Mouse (Mus musculus): Measurements from ENCODE around the gene Myrfl. TPM values are rescaled to one million over a fixed set of nuclear protein-coding genes. Genes with fewer than 3 reads are reported as not detected.

Myrfl gene
- not detected in 2 replicates for polyA plus RNA-seq (2012; rRNA removed)

DNA sequence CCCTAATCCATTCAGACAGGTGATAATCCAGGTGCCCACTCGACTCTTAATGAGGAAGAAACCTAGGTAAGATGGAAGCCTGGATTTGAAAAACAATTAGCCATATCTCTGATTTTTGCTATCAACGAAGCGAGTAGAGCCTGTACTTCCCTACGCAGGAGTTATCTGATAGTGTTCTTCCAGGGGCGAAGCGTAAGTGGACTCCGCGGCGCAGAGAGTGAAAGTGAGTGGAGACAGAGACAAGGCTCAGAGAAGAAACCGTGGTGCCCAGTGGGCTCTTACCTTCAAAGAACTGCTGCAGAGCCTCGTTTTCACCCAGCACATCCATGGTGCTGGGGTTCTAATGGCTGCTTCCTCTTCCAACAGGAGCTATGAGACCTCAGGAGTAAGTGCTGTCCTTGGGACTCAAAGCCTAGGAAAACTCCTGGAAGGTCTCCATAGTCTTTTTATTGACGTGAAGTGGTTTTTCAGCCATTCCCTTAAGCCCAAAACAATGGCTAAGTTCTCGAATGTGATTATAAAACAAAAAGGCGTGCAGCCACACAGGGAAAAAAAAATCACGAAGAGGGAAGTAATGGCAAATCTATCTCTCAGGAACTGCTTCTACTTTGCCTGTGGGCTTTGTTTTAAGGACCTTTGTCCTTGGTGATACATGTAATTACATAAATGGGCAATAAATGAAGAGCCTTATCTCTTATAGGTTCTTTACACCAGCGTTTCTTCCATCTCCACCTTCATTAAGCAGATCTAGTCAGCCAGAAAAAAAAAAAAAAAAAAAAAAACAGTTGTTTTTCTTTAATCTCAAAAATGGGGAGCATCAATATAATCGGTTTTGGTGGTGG lies at the start of gene Myrfl:
Gene Myrfl (minus strand): TSS at position 584 of the 842 bp plus-strand sequence.

Other genes with a start within 250 kb of the Myrfl start
- 70.2 and 170 TPM in 2 replicates for gene Rab3ip, start 53.9 kb upstream of the Myrfl start, polyA plus RNA-seq (2012; rRNA removed)
- not detected in 2 replicates for gene Gm10271, start 75.7 kb upstream of the Myrfl start, polyA plus RNA-seq (2012; rRNA removed)
- gene Best3, start 89.4 kb upstream of the Myrfl start, polyA plus RNA-seq (2012; rRNA removed), result 0.09 TPM in 1 of 2 replicates, not detected in the other
- not detected in 2 replicates for gene Lrrc10, start 148.4 kb upstream of the Myrfl start, polyA plus RNA-seq (2012; rRNA removed)
- gene Cct2, start 166.9 kb upstream of the Myrfl start, polyA plus RNA-seq (2012; rRNA removed), result 75.6 and 106 TPM in 2 replicates

Data from ovary, adult 2 months (tissue).